ENCODE assay signal across 8 mouse cellular contexts in the genomic region with DNA sequence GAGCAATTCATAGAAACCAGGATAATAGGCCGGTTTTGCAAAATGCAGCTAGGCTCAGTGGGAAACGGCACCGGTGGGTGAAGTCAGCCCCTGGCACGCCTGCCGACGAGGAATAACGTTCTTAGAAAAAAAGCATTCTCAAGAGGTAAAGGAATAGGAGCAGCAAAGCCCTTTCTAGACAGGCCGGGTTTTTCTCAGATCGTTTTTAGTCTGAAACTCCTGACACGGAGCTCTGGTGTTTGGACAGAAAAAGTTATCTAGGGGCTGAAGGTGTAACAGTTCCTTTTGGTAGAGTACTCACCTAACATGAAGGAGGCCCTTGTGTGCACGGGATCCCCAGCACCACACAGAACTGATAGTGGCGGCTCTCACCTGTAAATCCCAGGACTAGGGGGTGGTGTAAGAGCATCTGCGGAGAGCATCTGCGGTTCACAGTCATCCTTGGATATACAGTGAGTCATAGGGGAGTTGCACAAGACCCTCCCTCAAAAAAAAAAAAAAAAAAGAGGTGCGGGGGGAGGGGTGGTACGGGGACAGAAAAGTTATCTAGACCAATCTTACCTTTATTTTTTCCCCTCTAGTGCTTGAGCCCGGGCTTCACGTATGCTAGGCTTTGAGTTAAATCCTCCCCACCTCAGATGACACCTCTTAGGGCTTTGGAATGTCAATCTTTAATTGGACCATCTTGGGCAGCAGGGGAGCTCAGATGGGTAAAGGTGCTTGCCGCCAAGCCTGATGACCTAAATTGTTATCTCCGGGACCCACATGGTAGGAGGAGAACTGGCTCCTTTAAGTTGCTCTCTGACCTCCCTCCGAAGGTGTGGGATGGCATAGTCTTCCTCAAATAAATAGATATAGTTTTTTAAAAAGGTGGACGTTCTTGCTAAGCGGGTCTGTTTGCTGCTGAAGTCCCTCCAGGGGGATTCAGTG. TPM values are rescaled to one million over a fixed set of nuclear protein-coding genes. Genes with fewer than 3 reads are reported as not detected.
DNase-seq lines count a peak whose midpoint lies in the region; ATAC-seq and TF ChIP-seq lines count a peak whose summit lies in the region.

No protein-coding gene starts in this region.

- H3K4me2 ChIP-seq in lung, embryonic 14.5 days, result peak overlapping the region; percentile 95
- peak overlapping the region; percentile 84 for H3K4me2 ChIP-seq in midbrain, embryonic 15.5 days

- no peak for ATAC-seq in lung, embryonic 14.5 days (ENCODE audit: insufficient read depth)
- ATAC-seq in midbrain, embryonic 15.5 days (replicated peaks), result no peak

- peak overlapping the region; percentile 69 for H3K4me3 ChIP-seq in lung, embryonic 14.5 days (ENCODE audit: low read depth, low read length)
- peak overlapping the region; percentile 63 for H3K4me3 ChIP-seq in cortical plate, adult 2 months (ENCODE audit: insufficient read depth, low read length)
- H3K4me3 ChIP-seq in midbrain, embryonic 15.5 days, result peak overlapping the region; percentile 93

- H3K9me3 ChIP-seq in lung, embryonic 14.5 days (ENCODE audit: low read depth, low read length), result no peaks in the 10 kb centered on the region
- H3K9me3 ChIP-seq in midbrain, embryonic 15.5 days, result no peaks in the 10 kb centered on the region

- 29% methylated on average over 23 of the region's 23 CpGs for WGBS in lung, embryonic 14.5 days
- 40% methylated on average over 23 of the region's 23 CpGs for WGBS in midbrain, embryonic 15.5 days

- H3K27ac ChIP-seq in lung, embryonic 14.5 days (ENCODE audit: low read depth), result no peak overlapping the region
- no peak overlapping the region for H3K27ac ChIP-seq in cortical plate, adult 2 months (ENCODE audit: insufficient read depth, low read length)
- peak overlapping the region; percentile 82; the same call in 1 of the 2 replicates for H3K27ac ChIP-seq in midbrain, embryonic 15.5 days

- H3K4me1 ChIP-seq in lung, embryonic 14.5 days (ENCODE audit: insufficient read depth), result no peaks in the 10 kb centered on the region
- peaks cover 2% of the 10 kb centered on the region; the same call in 1 of the 2 replicates for H3K4me1 ChIP-seq in cortical plate, adult 2 months (ENCODE audit: control insufficient read depth, insufficient read depth, low read length)
- H3K4me1 ChIP-seq in midbrain, embryonic 15.5 days, result peaks cover 17% of the 10 kb centered on the region

- DNase-seq in lung, embryonic 14.5 days, result peak; percentile 17
- no peak for DNase-seq in lung, postnatal 36 days
- DNase-seq in induced T-regulatory cell, adult 2 months (ENCODE audit: low read depth), result peak; percentile 16
- no peak for DNase-seq in thymus, postnatal 14 days
- no peak for DNase-seq in urinary bladder, postnatal 14 days (ENCODE audit: low spot score)
- DNase-seq in kidney, postnatal 25 days, result no peak

- no peak for TF ChIP-seq CTCF in lung, embryonic 14.5 days (IDR thresholded peaks at IDR 0.05; ENCODE audit: low read depth)
- TF ChIP-seq CTCF in cortical plate, adult 2 months (IDR thresholded peaks at IDR 0.05; ENCODE audit: extremely low read depth, insufficient read depth, low read length), result no peak

- peak overlapping the region; percentile 68 for H3K9ac ChIP-seq in lung, embryonic 14.5 days
- peak overlapping the region; percentile 82 for H3K9ac ChIP-seq in midbrain, embryonic 15.5 days

- peaks cover 16% of the 10 kb centered on the region; the same call in 1 of the 2 replicates for H3K36me3 ChIP-seq in lung, embryonic 14.5 days (ENCODE audit: insufficient read depth)
- H3K36me3 ChIP-seq in midbrain, embryonic 15.5 days (replicated peaks), result peaks cover 11% of the 10 kb centered on the region; the same call in 1 of the 2 replicates

- no peaks in the 10 kb centered on the region for H3K27me3 ChIP-seq in lung, embryonic 14.5 days (ENCODE audit: insufficient read depth, low read length)
- H3K27me3 ChIP-seq in midbrain, embryonic 15.5 days (replicated peaks), result no peaks in the 10 kb centered on the region

- TF ChIP-seq POLR2A in cortical plate, adult 2 months (IDR thresholded peaks at IDR 0.05; ENCODE audit: extremely low read depth, insufficient read depth, low read length), result no peak

RNA-seq across cellular contexts. Expression of a gene that starts 1.0 kb away (rescaled TPM):
- 7.3 and 9.2 TPM in 2 replicates for polyA plus RNA-seq in lung, embryonic 14.5 days (2014; fragmentation: Nextera tagmentation; extraction: Ambion mirVana)
- 30.4 and 32.4 TPM in 2 replicates for polyA plus RNA-seq in cortical plate, adult 2 months (2012; rRNA removed)
- 22.6 and 23.3 TPM in 2 replicates for polyA plus RNA-seq in midbrain, embryonic 15.5 days (2015; fragmentation: Nextera tagmentation; extraction: Ambion mirVana)

Comparison
In these comparisons a context has a peak if more than half of its experiments do, and no peak if none do; other contexts are left out.
1. DNase-seq: peak in lung, embryonic 14.5 days (single experiment) and induced T-regulatory cell, adult 2 months (single experiment); none in lung, postnatal 36 days (single experiment), thymus, postnatal 14 days (single experiment), urinary bladder, postnatal 14 days (single experiment) and kidney, postnatal 25 days (0 of 2).
2. Peak in every context shown above with its lines, with median percentiles within 50 percentile points of each other: H3K4me3 ChIP-seq.